Mouse (Mus musculus) embryonic stem cell, embryonic (primary cell): Measurements from ENCODE around the gene Romo1.

Source experiments
- CTCF ChIA-PET, 4 experiments: fragments of 300-600 bp in 2 of 4; fragments of 350-600 bp in 2 of 4; sonication (Branson Sonifier 250); formaldehyde crosslinking; loops; one replicate each; lab custom pipeline; 2022; ENCODE audit warnings: inconsistent platforms in 2 of 4; lab: Charles Lee
- POLR2A ChIA-PET, 4 experiments: fragments of 300-600 bp in 2 of 4; fragments of 350-600 bp in 2 of 4; sonication (Branson Sonifier 250); formaldehyde crosslinking; loops; one replicate each; lab custom pipeline; 2022; ENCODE audit warnings: antibody characterized with exemption in 4 of 4, inconsistent platforms in 1 of 4; lab: Charles Lee

Gene Romo1

GRCm38 (mm10) chr2:156143953-156144724, at the start of gene Romo1, which contains the start of gene Nfs1:
TSS of gene Romo1 (plus strand) at chr2:156144039.
TSS of gene Nfs1 (minus strand) at chr2:156144186.
- CTCF ChIA-PET: interaction anchor here in 2 of 4 experiments (0.6 to 1.6 kb wide), 9 partner anchors 9 to 341 kb away, joined by 3 to 5 read pairs (median 4); partner anchors contain the start of genes Cnbd2 (in 1 of the 2), Cpne1 (in 1 of the 2), Rbm12 (in 1 of the 2) and Rbm39 (in 1 of the 2)
- POLR2A ChIA-PET: interaction anchor here (0.6 to 15.5 kb wide), 36 partner anchors 8 to 188 kb away, joined by 3 to 981 read pairs (median 5); partner anchors contain the start of genes Cpne1 (in 3 of the 4), Rbm12 (in 3 of the 4), Rbm39 (in 3 of the 4) and Phf20 (in 2 of the 4)

DNA sequence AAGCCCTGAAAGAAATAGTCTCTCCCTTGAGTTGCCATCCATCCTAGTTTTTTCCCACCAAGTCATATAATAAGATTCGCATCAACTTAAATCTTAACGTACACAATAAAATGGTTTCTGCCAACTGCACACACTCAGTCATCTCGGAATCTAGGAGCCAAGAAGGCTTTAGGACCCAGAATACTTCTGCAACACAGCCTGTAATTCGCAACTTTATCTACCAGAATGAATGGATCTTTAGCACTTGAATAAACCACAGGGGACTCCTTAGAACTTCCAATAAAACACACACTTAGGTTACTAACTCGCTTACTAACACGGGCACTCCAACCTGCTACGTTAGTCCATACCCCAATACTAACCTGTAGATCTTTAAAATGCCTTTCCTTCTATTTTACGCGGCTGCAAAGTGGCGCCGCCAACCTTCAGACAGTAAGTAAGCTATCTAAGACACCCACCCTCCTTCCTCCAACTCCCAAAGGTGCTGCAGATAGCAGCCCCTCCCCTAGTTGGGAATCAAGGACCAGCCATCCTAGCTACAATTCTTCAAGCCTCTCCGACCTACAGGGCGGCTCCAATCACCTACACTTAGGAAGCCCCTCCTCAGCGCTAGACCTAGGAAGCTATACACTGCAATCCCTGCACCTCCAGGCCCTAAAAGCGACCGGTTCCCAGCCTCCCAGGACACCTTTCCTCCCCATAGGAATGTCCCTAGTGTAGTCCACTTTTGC, 33.0 kb upstream of the Romo1 start:
- CTCF ChIA-PET: interaction anchor here in 2 of 4 experiments (0.6 to 2.0 kb wide), 4 partner anchors 23 to 659 kb away, joined by 3 to 6 read pairs (median 4); no protein-coding TSS in a partner anchor
- POLR2A ChIA-PET: interaction anchor here in 3 of 4 experiments (0.5 to 4.8 kb wide), 62 partner anchors 9 to 727 kb away, joined by 3 to 37 read pairs (median 5); partner anchors contain the start of genes 6430550D23Rik (in 3 of the 3), Ergic3 (in 3 of the 3), Gm28036 (in 2 of the 3) and Nfs1 (in 2 of the 3)

- POLR2A ChIA-PET: interaction anchor here in 3 of 4 experiments (0.6 to 4.8 kb wide), 102 partner anchors 8 to 503 kb away, joined by 3 to 37 read pairs (median 4); partner anchors contain the start of genes 6430550D23Rik (in 3 of the 3), Cep250 (in 3 of the 3), Ergic3 (in 3 of the 3) and Nfs1 (in 3 of the 3)
- CTCF ChIA-PET: interaction anchor here in 3 of 4 experiments (0.7 to 2.0 kb wide), 6 partner anchors 16 to 415 kb away, joined by 3 to 6 read pairs (median 3); partner anchors contain the start of genes Nfs1 (in 1 of the 3) and Romo1 (in 1 of the 3)
These were observed 32.3 kb upstream of the Romo1 start, which contains the start of the genes Cpne1 and Rbm12 for GRCm38 (mm10) chr2:156111358-156112079. TSS of gene Cpne1 (minus strand) at chr2:156111965. TSS of gene Rbm12 (minus strand) at chr2:156111978.

DNA sequence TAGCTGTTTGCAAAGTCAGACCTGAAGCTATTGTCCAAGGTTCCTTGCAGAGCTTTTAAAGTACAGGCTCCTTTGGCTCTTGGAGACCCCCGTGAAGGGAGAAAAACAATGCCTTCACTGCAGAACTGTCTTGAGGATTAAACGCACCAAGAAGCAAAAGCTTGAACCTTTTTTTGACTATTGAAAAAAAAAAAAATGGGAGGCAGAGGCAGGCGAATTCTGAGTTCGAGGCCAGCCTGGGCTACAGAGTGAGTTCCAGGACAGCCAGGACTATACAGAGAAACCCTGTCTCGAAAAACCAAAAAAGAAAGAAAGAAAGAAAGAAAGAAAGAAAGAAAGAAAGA, 31.8 kb upstream of the Romo1 start:
- ChIA-PET CTCF (interaction anchor here in 3 of 4 experiments (0.6 to 2.0 kb wide), 7 partner anchors 15 to 416 kb away, joined by 3 to 6 read pairs (median 3); partner anchors contain the start of genes Nfs1 (in 1 of the 3) and Romo1 (in 1 of the 3)), POLR2A (interaction anchor here in 3 of 4 experiments (0.7 to 4.8 kb wide), 76 partner anchors 8 to 502 kb away, joined by 3 to 37 read pairs (median 4); partner anchors contain the start of genes 6430550D23Rik (in 3 of the 3), Cep250 (in 3 of the 3), Ergic3 (in 3 of the 3) and Nfs1 (in 3 of the 3))

GRCm38 (mm10) chr2:156119566-156119965, 24.3 kb upstream of the Romo1 start:
- CTCF ChIA-PET: interaction anchor here in 1 of 4 experiments (0.6 kb wide), 1 partner anchor 379 kb away, joined by 3 read pairs; no protein-coding TSS in a partner anchor
- POLR2A ChIA-PET: interaction anchor here in 2 of 4 experiments (0.9 to 1.7 kb wide), 5 partner anchors 8 to 61 kb away, joined by 3 to 11 read pairs (median 4); partner anchors contain the start of genes Cpne1 (in 2 of the 2), Rbm12 (in 2 of the 2), Nfs1 (in 1 of the 2) and Rbm39 (in 1 of the 2)

GRCm38 (mm10) chr2:156123731-156124130, 20.1 kb upstream of the Romo1 start:
- ChIA-PET POLR2A (interaction anchor here in 3 of 4 experiments (0.5 to 6.8 kb wide), 8 partner anchors 10 to 1762 kb away, joined by 3 to 37 read pairs (median 4); partner anchors contain the start of genes Cpne1 (in 3 of the 3), Rbm12 (in 3 of the 3), Nfs1 (in 1 of the 3) and Romo1 (in 1 of the 3)), CTCF (no interaction called here)

DNA sequence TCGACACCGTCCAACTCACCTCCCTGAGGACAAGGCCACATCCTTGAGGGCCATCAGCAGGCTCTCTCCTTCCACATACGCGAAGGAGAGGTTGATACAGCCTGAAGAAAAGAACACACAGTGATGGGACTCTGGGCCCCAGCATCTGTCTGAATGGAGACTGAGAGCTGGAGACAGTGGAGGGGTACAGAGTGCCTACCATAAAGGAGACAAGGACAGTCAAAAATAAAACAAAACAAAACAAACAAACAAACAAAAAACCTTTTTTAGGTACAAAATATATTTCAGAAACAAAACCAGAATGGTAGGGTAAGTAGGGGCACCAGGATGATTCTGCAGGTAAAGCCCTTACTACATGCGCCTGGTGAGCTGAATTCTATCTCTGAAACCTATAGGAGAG, 16.8 kb upstream of the Romo1 start, which contains the start of gene Gm28036:
Gm28036 (minus strand) TSS at position 101 of the 400 bp plus-strand sequence.
- ChIA-PET POLR2A (interaction anchor here in 2 of 4 experiments (0.7 to 6.8 kb wide), 4 partner anchors 15 to 142 kb away, joined by 3 to 37 read pairs (median 12); partner anchors contain the start of genes Cpne1 (in 2 of the 2) and Rbm12 (in 2 of the 2)), CTCF (interaction anchor here in 3 of 4 experiments (0.5 to 1.2 kb wide), 3 partner anchors 14 to 912 kb away, joined by 3 to 5 read pairs (median 4); partner anchors contain the start of genes Cpne1 (in 1 of the 3) and Rbm12 (in 1 of the 3))

GRCm38 (mm10) chr2:156134161-156134560, 9.7 kb upstream of the Romo1 start:
- ChIA-PET POLR2A (interaction anchor here in 3 of 4 experiments (1.0 to 4.1 kb wide), 12 partner anchors 9 to 85 kb away, joined by 3 to 31 read pairs (median 6); partner anchors contain the start of genes Cpne1 (in 2 of the 3), Nfs1 (in 2 of the 3), Rbm12 (in 2 of the 3) and Rbm39 (in 2 of the 3)), CTCF (interaction anchor here in 2 of 4 experiments (0.6 to 1.5 kb wide), 3 partner anchors 9 to 161 kb away, joined by 3 to 6 read pairs (median 5); partner anchors contain the start of genes Cpne1 (in 1 of the 2) and Rbm12 (in 1 of the 2))

- ChIA-PET POLR2A (interaction anchor here in 3 of 4 experiments (0.6 to 2.8 kb wide), 11 partner anchors 9 to 290 kb away, joined by 3 to 12 read pairs (median 3); partner anchors contain the start of genes Cpne1 (in 2 of the 3), Rbm12 (in 2 of the 3), Nfs1 (in 1 of the 3) and Rbm39 (in 1 of the 3)), CTCF (no interaction called here)
These were observed 8.1 kb upstream of the Romo1 start for GRCm38 (mm10) chr2:156135695-156136094.

DNA sequence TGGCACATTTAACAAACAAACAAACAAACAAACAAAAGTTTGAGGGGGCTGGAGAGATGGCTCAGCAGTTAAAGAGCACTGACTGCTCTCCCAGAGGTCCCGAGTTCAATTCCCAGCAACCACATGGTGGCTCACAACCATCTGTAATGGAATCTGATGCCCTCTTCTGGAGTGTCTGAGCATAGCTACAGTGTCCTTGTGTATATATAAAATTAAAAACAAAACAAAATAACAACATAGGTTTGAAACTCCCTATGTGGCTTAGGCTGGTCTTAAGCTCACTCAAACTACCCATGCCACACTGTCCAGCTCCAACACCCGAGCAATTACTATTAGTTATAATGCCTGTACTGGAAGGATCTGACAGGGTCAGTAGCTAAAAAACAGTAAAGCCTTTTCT, 1.0 kb upstream of the Romo1 start:
- ChIA-PET POLR2A (interaction anchor here (0.6 to 15.5 kb wide), 31 partner anchors 9 to 187 kb away, joined by 3 to 981 read pairs (median 6); partner anchors contain the start of genes Rbm39 (in 4 of the 4), Cpne1 (in 3 of the 4), Rbm12 (in 3 of the 4) and Phf20 (in 2 of the 4)), CTCF (interaction anchor here in 1 of 4 experiments (0.7 to 1.6 kb wide), 10 partner anchors 9 to 387 kb away, joined by 3 to 5 read pairs (median 3); partner anchors contain the start of genes Cep250, Cnbd2, Rbm39 and Scand1)

DNA sequence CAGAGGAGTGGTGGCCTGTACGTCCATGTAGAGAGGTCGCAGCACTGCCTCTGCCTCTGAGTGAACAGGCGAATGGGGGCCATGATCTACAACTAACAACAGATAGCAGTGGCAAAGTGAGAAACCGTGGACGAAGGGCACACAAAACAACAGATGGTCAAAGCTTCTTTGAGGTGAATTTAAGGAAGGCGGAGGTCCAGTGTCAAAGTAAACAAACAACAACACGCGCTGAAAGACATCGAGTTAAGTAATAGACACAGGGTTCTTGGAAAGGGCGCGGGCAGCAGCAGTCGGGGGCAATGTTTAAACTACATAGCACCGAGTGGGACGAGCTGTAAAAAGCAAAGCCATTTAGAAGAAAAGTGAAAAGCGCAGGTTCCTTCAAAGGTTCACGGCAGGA, 472 bp upstream of the Romo1 start:
- CTCF ChIA-PET: interaction anchor here in 2 of 4 experiments (0.6 to 1.6 kb wide), 12 partner anchors 8 to 340 kb away, joined by 3 to 5 read pairs (median 4); partner anchors contain the start of genes Cep250 (in 1 of the 2), Cnbd2 (in 1 of the 2), Cpne1 (in 1 of the 2) and Rbm12 (in 1 of the 2)
- POLR2A ChIA-PET: interaction anchor here (0.6 to 15.5 kb wide), 37 partner anchors 9 to 187 kb away, joined by 3 to 981 read pairs (median 5); partner anchors contain the start of genes Cpne1 (in 3 of the 4), Rbm12 (in 3 of the 4), Rbm39 (in 3 of the 4) and Phf20 (in 2 of the 4)

- CTCF ChIA-PET: interaction anchor here in 1 of 4 experiments (0.6 kb wide), 1 partner anchor 34 kb away, joined by 3 read pairs; the partner anchor contains the start of genes Cpne1 and Rbm12
- POLR2A ChIA-PET: interaction anchor here (0.5 to 15.5 kb wide), 10 partner anchors 8 to 74 kb away, joined by 3 to 981 read pairs (median 6); partner anchors contain the start of gene Rbm39 (in 3 of the 4)
These were observed 1.8 kb downstream of the Romo1 start for GRCm38 (mm10) chr2:156145486-156146130.

DNA sequence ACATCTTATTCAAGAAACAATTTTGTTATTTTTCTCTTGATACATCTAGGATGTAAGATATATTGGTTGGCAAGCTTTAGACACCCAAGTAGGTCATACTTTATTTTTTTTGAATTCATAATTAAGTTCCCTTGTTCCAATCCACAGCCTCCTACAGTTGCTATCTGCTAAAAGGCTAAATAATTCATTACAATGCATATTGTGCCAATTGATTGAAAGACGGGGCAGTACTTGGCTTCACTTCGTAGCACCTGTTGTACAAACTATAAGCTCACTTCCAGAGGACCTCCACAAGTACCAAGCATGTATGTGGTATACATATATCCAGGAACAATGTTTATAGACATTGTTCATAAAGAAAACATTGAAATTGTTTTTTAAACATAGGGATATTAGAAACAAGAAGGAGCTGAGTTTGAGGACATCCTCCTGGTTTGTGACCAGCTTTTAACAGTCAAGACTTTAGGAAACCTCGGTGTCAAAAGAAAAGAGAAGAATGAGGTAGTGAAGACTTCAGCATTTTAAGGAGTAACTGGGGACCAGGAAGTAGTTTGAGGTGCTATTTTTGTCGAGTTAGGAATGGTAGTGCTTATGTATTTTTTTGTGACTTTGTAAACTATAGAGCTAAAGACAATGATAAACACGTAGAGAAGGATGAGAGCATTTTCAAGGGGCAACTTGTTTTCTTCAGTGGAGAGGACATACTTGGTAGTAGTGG, 2.6 kb downstream of the Romo1 start:
- CTCF ChIA-PET: interaction anchor here in 1 of 4 experiments (0.7 kb wide), 1 partner anchor 94 kb away, joined by 7 read pairs; no protein-coding TSS in a partner anchor
- POLR2A ChIA-PET: interaction anchor here (0.5 to 15.5 kb wide), 18 partner anchors 9 to 183 kb away, joined by 3 to 981 read pairs (median 4); partner anchors contain the start of genes Rbm39 (in 3 of the 4), Cpne1 (in 1 of the 4) and Rbm12 (in 1 of the 4)
